Mouse (Mus musculus): ENCODE data around the gene Cfap61.

DNA sequence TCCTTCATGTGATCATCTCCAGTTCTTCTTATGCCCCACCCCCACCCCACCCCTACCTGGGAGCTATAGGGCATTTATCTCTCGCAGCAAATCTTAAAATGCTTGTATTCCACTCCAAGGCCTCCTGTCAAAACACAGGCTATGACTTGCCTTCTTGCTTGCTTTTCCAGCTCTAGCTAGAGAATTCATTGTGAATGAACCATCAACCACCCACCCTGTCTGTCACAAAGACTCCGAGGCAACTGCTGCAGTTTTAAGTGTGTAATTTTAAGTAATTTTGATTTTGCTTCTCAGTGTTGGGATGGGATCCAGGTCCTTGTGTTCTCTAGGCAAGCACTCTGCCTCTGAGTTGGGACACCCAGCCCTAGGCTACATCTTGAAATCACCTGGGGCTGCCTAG, 44.0 kb upstream of the Cfap61 start:
- TF ChIP-seq POLR2A (IDR thresholded peaks at IDR 0.05; ENCODE audit: extremely low read depth, insufficient read depth, low read length) (no peak), CTCF (IDR thresholded peaks at IDR 0.05; ENCODE audit: extremely low read depth, insufficient read depth, low read length) (no peak)
